Mouse (Mus musculus): ENCODE data around the gene Snx27.

GRCm38 (mm10) chr3:94616717-94617116 lies 34.2 kb upstream of the Snx27 start:
- TF ChIP-seq E2F4 (IDR thresholded peaks at IDR 0.05; ENCODE audit: insufficient read depth): no peak
- TF ChIP-seq MAX (IDR thresholded peaks at IDR 0.05; ENCODE audit: low read depth): no peak
- TF ChIP-seq TCF12 (IDR thresholded peaks at IDR 0.05; ENCODE audit: insufficient read depth, poor library complexity, severe bottlenecking): no peak
- TF ChIP-seq POLR2A (IDR thresholded peaks at IDR 0.05; ENCODE audit: insufficient read length, low read depth): no peak
- TF ChIP-seq POLR2AphosphoS2 (IDR thresholded peaks at IDR 0.05; ENCODE audit: insufficient read length, low read depth): no peak
- no peak for TF ChIP-seq SRF (IDR thresholded peaks at IDR 0.05; ENCODE audit: control insufficient read depth, insufficient read length, low read depth)
- TF ChIP-seq MYOD1 (IDR thresholded peaks at IDR 0.05; ENCODE audit: control insufficient read depth in 1 of 3, insufficient read length in 2 of 3, low read depth in 2 of 3): no peak
- no peak for TF ChIP-seq TCF3 (IDR thresholded peaks at IDR 0.05; ENCODE audit: insufficient read length, low read depth)
- no peak for TF ChIP-seq USF1 (IDR thresholded peaks at IDR 0.05; ENCODE audit: low read depth)
- TF ChIP-seq CEBPB (IDR thresholded peaks at IDR 0.05; ENCODE audit: insufficient read depth, poor library complexity, severe bottlenecking): no peak
- TF ChIP-seq MYOG (IDR thresholded peaks at IDR 0.05; ENCODE audit: control insufficient read depth in 1 of 3, insufficient read depth in 1 of 3, insufficient read length in 2 of 3, low read depth in 2 of 3): no peak
